In genomic region chr5:140741040-140741439, GRCm38 (mm10) we compare ENCODE assay signal across 21 mouse cellular contexts. TPM values are rescaled to one million over a fixed set of nuclear protein-coding genes. Genes with fewer than 3 reads are reported as not detected.
DNase-seq lines count a peak whose midpoint lies in the region; ATAC-seq lines count a peak whose summit lies in the region.
"Had no signal": no experiment of that assay in that cellular context is flagged by ENCODE, and none has a peak within 500 bp of the region (broad histone marks: within the 10 kb centered on the region; RNA-seq: fewer than 3 reads in every experiment).

No protein-coding gene starts in this region.

- H3K4me1 ChIP-seq in heart, embryonic 10.5 days, result peaks cover 5% of the 10 kb centered on the region; the same call in 1 of the 2 replicates
- H3K4me1 ChIP-seq: neural tube, embryonic 12.5 days had no signal

- DNase-seq in adrenal gland, postnatal 10 days, result peak; percentile 56
- DNase-seq in adrenal gland, adult 18-20 months (ENCODE audit: low spot score in 2 of 2), result no peak
- DNase-seq in heart, adult 8-10 months (ENCODE audit: low spot score), result peak; percentile 56
- DNase-seq in heart, embryonic 10.5 days (ENCODE audit: low spot score), result no peak
- peak; percentile 57 to 65 for DNase-seq in kidney, postnatal 25 days
- no peak for DNase-seq in cerebellum, adult 8-10 months
- DNase-seq in layer of hippocampus, adult 9-10 months (ENCODE audit: low spot score), result no peak
- DNase-seq: cerebellum, adult 18-20 months; cerebellum, postnatal 36 days; forebrain, postnatal 0 days; right cerebral cortex, postnatal 4 days had no signal

- no peaks in the 10 kb centered on the region for H3K36me3 ChIP-seq in heart, embryonic 10.5 days
- H3K36me3 ChIP-seq: embryonic facial prominence, embryonic 15.5 days; forebrain, embryonic 10.5 days; G1E; hindbrain, embryonic 15.5 days; intestine, embryonic 15.5 days; limb, embryonic 15.5 days; liver, embryonic 15.5 days; neural tube, embryonic 12.5 days had no signal

- H3K4me3 ChIP-seq in heart, embryonic 10.5 days, result no peak overlapping the region
- H3K4me3 ChIP-seq: embryonic facial prominence, embryonic 15.5 days; forebrain, embryonic 10.5 days; hindbrain, embryonic 15.5 days; intestine, embryonic 15.5 days; limb, embryonic 15.5 days; liver, embryonic 15.5 days; neural tube, embryonic 12.5 days had no signal

- WGBS in heart, embryonic 10.5 days, result 75% methylated on average over 11 of the region's 11 CpGs

- H3K27me3 ChIP-seq in heart, embryonic 10.5 days (ENCODE audit: insufficient read depth, poor library complexity, severe bottlenecking), result peaks cover 29% of the 10 kb centered on the region

- ATAC-seq in erythroblast, adult 5-6 weeks (replicated peaks; ENCODE audit: low FRiP score, poor library complexity, severe bottlenecking), result 0 out of 2 replicates have a peak, but pooled peaks have one; percentile 7
- ATAC-seq: CD4-positive, CD25-positive, alpha-beta regulatory T cell, adult 4 months; forebrain, postnatal 0 days; intestine, embryonic 15.5 days had no signal

- no peaks in the 10 kb centered on the region for H3K9me3 ChIP-seq in heart, embryonic 10.5 days
- H3K9me3 ChIP-seq: embryonic facial prominence, embryonic 15.5 days; G1E; hindbrain, embryonic 15.5 days; intestine, embryonic 15.5 days; limb, embryonic 15.5 days; liver, embryonic 15.5 days had no signal

- H3K27ac ChIP-seq in heart, embryonic 10.5 days, result no peak overlapping the region
- H3K27ac ChIP-seq: embryonic facial prominence, embryonic 15.5 days; forebrain, embryonic 10.5 days; hindbrain, embryonic 15.5 days; intestine, embryonic 15.5 days; limb, embryonic 15.5 days; liver, embryonic 15.5 days; neural tube, embryonic 12.5 days had no signal

RNA-seq across cellular contexts. Expression of gene Amz1, which starts 17.1 kb away (rescaled TPM):
- total RNA-seq in adrenal gland, postnatal 10 days (2021), result 1 to 10 TPM in 1 of 2 experiments, under 1 TPM in 1; 0.54 to 1.5 TPM
- total RNA-seq in adrenal gland, adult 18-20 months (2021), result 1 to 10 TPM in 1 of 2 experiments, under 1 TPM in 1; 0.17 to 1.5 TPM
- total RNA-seq in heart, adult 8-10 months (2022), result under 1 TPM; 0.31 to 0.35 (median 0.34) TPM
- polyA plus RNA-seq in heart, embryonic 10.5 days (2016; fragmentation: Nextera tagmentation; extraction: Ambion mirVana), result 0.55 and 1.2 TPM in 2 replicates
- 0.38 and 6.1 TPM in 2 replicates for total RNA-seq in erythroblast, adult 5-6 weeks (2015; ENCODE audit: low replicate concordance)
- 0.28 and 1.3 TPM in 2 replicates for total RNA-seq in erythroblast, adult 5-6 weeks (2017; ENCODE audit: low replicate concordance)

RNA-seq across cellular contexts. Expression of gene Brat1, which starts 36.2 kb away (rescaled TPM):
- total RNA-seq in adrenal gland, postnatal 10 days (2021), result 10 to 100 TPM; 15.4 to 17.0 TPM
- total RNA-seq in adrenal gland, adult 18-20 months (2021), result 10 to 100 TPM; 12.7 to 14.9 TPM
- total RNA-seq in heart, adult 8-10 months (2022), result 1 to 10 TPM; 6.7 to 8.2 (median 7.8) TPM
- 18.6 and 19.1 TPM in 2 replicates for polyA plus RNA-seq in heart, embryonic 10.5 days (2016; fragmentation: Nextera tagmentation; extraction: Ambion mirVana)
- 0.96 and 2.3 TPM in 2 replicates for total RNA-seq in erythroblast, adult 5-6 weeks (2015; ENCODE audit: low replicate concordance)
- total RNA-seq in erythroblast, adult 5-6 weeks (2017; ENCODE audit: low replicate concordance), result 2.2 and 2.8 TPM in 2 replicates

RNA-seq across cellular contexts. Expression of gene Iqce, which starts 38.9 kb away (rescaled TPM):
- total RNA-seq in adrenal gland, postnatal 10 days (2021), result 10 to 100 TPM; 18.9 to 23.6 TPM
- total RNA-seq in adrenal gland, adult 18-20 months (2021), result 10 to 100 TPM; 11.4 to 14.3 TPM
- 1 to 10 TPM; 4.5 to 7.8 (median 5.6) TPM for total RNA-seq in heart, adult 8-10 months (2022)
- polyA plus RNA-seq in heart, embryonic 10.5 days (2016; fragmentation: Nextera tagmentation; extraction: Ambion mirVana), result 11.4 and 17.9 TPM in 2 replicates
- total RNA-seq in erythroblast, adult 5-6 weeks (2015; ENCODE audit: low replicate concordance), result 1.9 and 3.8 TPM in 2 replicates
- total RNA-seq in erythroblast, adult 5-6 weeks (2017; ENCODE audit: low replicate concordance), result 2.9 and 3.0 TPM in 2 replicates

Comparison
In these comparisons a context has a peak if more than half of its experiments do, and no peak if none do; other contexts are left out.
1. DNase-seq: peak in adrenal gland, postnatal 10 days (single experiment), heart, adult 8-10 months (single experiment) and kidney, postnatal 25 days (2 of 2); none in adrenal gland, adult 18-20 months (0 of 2), heart, embryonic 10.5 days (single experiment), cerebellum, adult 8-10 months (single experiment) and layer of hippocampus, adult 9-10 months (single experiment).